Mouse (Mus musculus): ENCODE results near the gene Map3k20.

DNA sequence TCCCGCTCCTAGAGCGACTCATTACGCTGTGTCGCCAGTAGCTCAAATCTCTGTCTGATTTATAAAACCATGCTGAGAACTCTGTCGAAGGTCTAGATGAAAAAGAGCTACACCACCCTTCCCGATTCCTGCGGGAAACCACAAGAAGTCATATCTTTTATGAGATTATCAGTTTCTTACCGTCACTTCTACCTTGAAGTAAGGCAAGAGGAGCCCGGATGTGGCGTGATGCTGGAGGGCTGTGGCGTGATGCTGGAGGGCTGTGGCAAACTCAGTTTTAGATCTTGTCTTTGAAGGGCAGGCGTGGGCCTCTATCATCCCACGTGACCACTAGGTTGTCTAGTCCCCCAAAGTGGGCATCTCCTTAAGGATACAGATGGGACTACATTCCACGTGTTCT is 3.5 kb upstream of the Map3k20 start:
- TF ChIP-seq CTCF (IDR thresholded peaks at IDR 0.05; ENCODE audit: low read depth), result no peak
- no peak for TF ChIP-seq EP300 (IDR thresholded peaks at IDR 0.05; ENCODE audit: low read depth)

Data from liver, embryonic 14.5 days (tissue).